Mouse (Mus musculus) CH12.LX (cell line): ENCODE measurements around the gene Ddb2. TPM values are rescaled to one million over a fixed set of nuclear protein-coding genes. Genes with fewer than 3 reads are reported as not detected.

Source experiments
- DNase-seq: peaks from one replicate; pipeline ENCODE4 v3.0.0-alpha.2; 2013; ENCODE audit errors: extremely low read depth
- H3K27ac ChIP-seq: 2 replicates; pipeline ENCODE4 v1.5.1; 2012; ENCODE audit warnings: low read depth, mild to moderate bottlenecking, control low read depth, moderate library complexity; ENCODE audit not compliant: insufficient read depth
- H3K27me3 ChIP-seq: replicated peaks from 2 replicates; pipeline ENCODE3; 2012; ENCODE audit warnings: inconsistent platforms
- H3K36me3 ChIP-seq, 2 experiments: replicated peaks in 1 of 2; 2 replicates each; pipeline versions ENCODE3 to v1.6.1; 2012; ENCODE audit warnings: inconsistent platforms in 1 of 2, low read length in 1 of 2, mild to moderate bottlenecking in 1 of 2, mixed read lengths in 1 of 2, moderate library complexity in 1 of 2; ENCODE audit not compliant: control insufficient read depth in 1 of 2, insufficient read depth in 1 of 2
- H3K4me1 ChIP-seq, 2 experiments: 2 replicates each; pipeline ENCODE4 v1.6.1; 2012; ENCODE audit warnings: inconsistent platforms in 1 of 2, moderate library complexity in 1 of 2; ENCODE audit not compliant: insufficient read depth in 2 of 2, control insufficient read depth in 1 of 2
- H3K4me2 ChIP-seq: 2 replicates; pipeline ENCODE4 v1.6.1; 2012; ENCODE audit warnings: low read depth, mild to moderate bottlenecking, control low read depth; ENCODE audit not compliant: poor library complexity, insufficient read depth, severe bottlenecking
- H3K4me3 ChIP-seq, 3 experiments: fragments of 150-350 bp in 1 of 3; sonication (generic) in 1 of 3; replicated peaks in 1 of 3; 2 replicates each; pipeline versions ENCODE3 to v1.5.1; 2011 to 2012; ENCODE audit warnings: low read depth in 2 of 3, low read length in 2 of 3, mild to moderate bottlenecking in 2 of 3, moderate library complexity in 2 of 3, control low read depth in 1 of 3, improper control_type of control experiment in 1 of 3, inconsistent platforms in 1 of 3, mixed read lengths in 1 of 3; ENCODE audit not compliant: poor library complexity in 1 of 3
- H3K79me2 ChIP-seq: replicated peaks from 2 replicates; pipeline ENCODE4 v1.6.1; 2012; ENCODE audit warnings: mild to moderate bottlenecking, moderate library complexity; ENCODE audit not compliant: control insufficient read depth, poor library complexity, insufficient read depth, severe bottlenecking; ENCODE audit errors: extremely low read depth
- H3K9ac ChIP-seq: 2 replicates; pipeline ENCODE4 v1.6.1; 2012; ENCODE audit warnings: low read depth, mild to moderate bottlenecking, control low read depth, moderate library complexity; ENCODE audit not compliant: insufficient read depth
- H3K9me3 ChIP-seq: replicated peaks from 2 replicates; pipeline ENCODE3; 2012; ENCODE audit warnings: low read length, inconsistent platforms, mixed read lengths
- CHD1 ChIP-seq: IDR thresholded peaks from 2 replicates; pipeline ENCODE4 v1.6.1; 2012; ENCODE audit warnings: low read depth, low read length, improper control_type of control experiment, inconsistent platforms
- CHD2 ChIP-seq: IDR thresholded peaks from 2 replicates; pipeline ENCODE4 v1.6.1; 2011; ENCODE audit warnings: low read length, improper control_type of control experiment
- ETS1 ChIP-seq: conservative IDR thresholded peaks from 2 replicates; pipeline ENCODE4 v1.6.1; 2012; ENCODE audit warnings: low read depth, mild to moderate bottlenecking, inconsistent platforms, low read length, improper control_type of control experiment, moderate library complexity
- GABPA ChIP-seq: IDR thresholded peaks from 2 replicates; pipeline ENCODE4 v1.6.1; 2012; ENCODE audit warnings: low read depth, low read length, improper control_type of control experiment, inconsistent platforms; ENCODE audit not compliant: insufficient replicate concordance
- MAFK ChIP-seq: IDR thresholded peaks from 2 replicates; pipeline ENCODE4 v1.6.1; 2011; ENCODE audit warnings: low read length, improper control_type of control experiment; ENCODE audit not compliant: insufficient replicate concordance
- MAX ChIP-seq: IDR thresholded peaks from 2 replicates; pipeline ENCODE4 v1.6.1; 2011; ENCODE audit warnings: low read length, improper control_type of control experiment
- MAZ ChIP-seq: IDR thresholded peaks from 2 replicates; pipeline ENCODE4 v1.6.1; 2012; ENCODE audit warnings: low read depth, mild to moderate bottlenecking, inconsistent platforms, low read length, improper control_type of control experiment, moderate library complexity
- MXI1 ChIP-seq: IDR thresholded peaks from 2 replicates; pipeline ENCODE4 v1.6.1; 2011; ENCODE audit warnings: mild to moderate bottlenecking, low read depth, low read length, improper control_type of control experiment
- POLR2A ChIP-seq: IDR thresholded peaks from 2 replicates; pipeline ENCODE4 v1.6.1; 2011; ENCODE audit warnings: low read depth, mild to moderate bottlenecking, improper control_type of control experiment, low read length
- RCOR1 ChIP-seq: conservative IDR thresholded peaks from 2 replicates; pipeline ENCODE4 v1.6.1; 2012; ENCODE audit warnings: low read depth, mild to moderate bottlenecking, inconsistent platforms, low read length, improper control_type of control experiment
- SIN3A ChIP-seq: IDR thresholded peaks from 2 replicates; pipeline ENCODE4 v1.6.1; 2012; ENCODE audit warnings: low read length, improper control_type of control experiment, inconsistent platforms
- SMC3 ChIP-seq: IDR thresholded peaks from 2 replicates; pipeline ENCODE4 v1.6.1; 2011; ENCODE audit warnings: low read depth, low read length, improper control_type of control experiment
- TBP ChIP-seq: conservative IDR thresholded peaks from 2 replicates; pipeline ENCODE4 v1.6.1; 2011; ENCODE audit warnings: low read depth, low read length, improper control_type of control experiment
- TCF12 ChIP-seq: IDR thresholded peaks from 2 replicates; pipeline ENCODE4 v1.6.1; 2014; ENCODE audit warnings: low read depth, mild to moderate bottlenecking, inconsistent platforms, low read length, improper control_type of control experiment
- UBTF ChIP-seq: IDR thresholded peaks from 2 replicates; pipeline ENCODE4 v1.6.1; 2012; ENCODE audit warnings: low read depth, mild to moderate bottlenecking, inconsistent platforms, low read length, improper control_type of control experiment, moderate library complexity
- USF1 ChIP-seq: IDR thresholded peaks from 2 replicates; pipeline ENCODE4 v1.6.1; 2014; ENCODE audit warnings: low read depth, mild to moderate bottlenecking, inconsistent platforms, low read length, improper control_type of control experiment
- ZC3H11A ChIP-seq: IDR thresholded peaks from 2 replicates; pipeline ENCODE4 v1.6.1; 2012; ENCODE audit warnings: low read depth, mild to moderate bottlenecking, inconsistent platforms, low read length, improper control_type of control experiment
- ZMIZ1 ChIP-seq: IDR thresholded peaks from 2 replicates; pipeline ENCODE4 v1.6.1; 2012; ENCODE audit warnings: low read depth, mild to moderate bottlenecking, inconsistent platforms, low read length, improper control_type of control experiment
- ZNF384 ChIP-seq: IDR thresholded peaks from 2 replicates; pipeline ENCODE4 v1.6.1; 2012; ENCODE audit warnings: low read depth, low read length, improper control_type of control experiment, inconsistent platforms
- dilution Hi-C: fragments of 300-500 bp; cut with MboI; formaldehyde crosslinking; loops from 2 replicates; pipeline ENCODE4 v1.14.3; 2020; ENCODE audit warnings: low sequenced_read_pairs; ENCODE audit not compliant: extremely low pct_unique_long_range_greater_than_20kb, extremely low pct_ligation_motif_present
- in situ Hi-C: fragments of 300-500 bp; cut with MboI; formaldehyde crosslinking; loops from 3 replicates; pipeline ENCODE4 v1.14.3; 2019; ENCODE audit warnings: low sequenced_read_pairs, low pct_ligation_motif_present, low pct_unique_long_range_greater_than_20kb, mixed read lengths
- polyA plus RNA-seq: library from polyadenylated mRNA; unstranded; fragments of >175 nt; gene quantifications from 2 replicates; pipeline ENCODE4 v1.2.1, GENCODE M21; 2012; ENCODE audit warnings: low read depth; ENCODE audit not compliant: insufficient read length
- total RNA-seq, 2 experiments: library from RNA; depleted of rRNA; stranded (reverse); fragments of 300-350 nt in 1 of 2; fragments of >200 nt in 1 of 2; gene quantifications; 2 replicates each; pipeline ENCODE4 v1.2.3; 2012 to 2014

The Ddb2 gene
- total and polyA plus RNA-seq, 3 experiments = 13.9 to 20.2 (median 14.1) TPM

- Histone ChIP-seq H3K27ac (no peak overlapping the region), H3K36me3 (no peaks in the 10 kb centered on the region), H3K27me3 (peaks cover 6% of the 10 kb centered on the region), H3K79me2 (no peaks in the 10 kb centered on the region), H3K9ac (peak overlapping the region; percentile 60), H3K4me3 (peak overlapping the region; percentile 39 to 69 (median 60)), H3K4me1 (peaks cover 2 to 11% of the 10 kb centered on the region in 2 experiments), H3K9me3 (no peaks in the 10 kb centered on the region), H3K4me2 (peak overlapping the region; percentile 74)
- dilution Hi-C loops (no loop called here), in situ Hi-C loops (no loop called here)
- TF ChIP-seq MAZ = 0 out of 2 replicates have a peak, but pooled peaks have one; percentile 4
- TF ChIP-seq POLR2A = peak; percentile 9; the same call in 1 of the 2 replicates
- TF ChIP-seq CHD2 = peak; percentile 48; the same call in 1 of the 2 replicates
- TF ChIP-seq MAFK = no peak
- TF ChIP-seq RCOR1 = no peak
- TF ChIP-seq SIN3A = peak; percentile 55; the same call in 1 of the 2 replicates
- TF ChIP-seq MXI1 = no peak
- TF ChIP-seq MAX = no peak
- no peak for DNase-seq
Observed at GRCm38 (mm10) chr2:91257126-91257980, 20.6 kb upstream of the Ddb2 start.

GRCm38 (mm10) chr2:91256256-91257125 is 19.7 kb upstream of the Ddb2 start:
- H3K4me1 ChIP-seq = peaks cover 4 to 16% of the 10 kb centered on the region in 2 experiments
- in situ Hi-C loops = no loop called here

GRCm38 (mm10) chr2:91255661-91256150 is 18.9 kb upstream of the Ddb2 start, which contains the start of gene Pacsin3:
Pacsin3 (plus strand) TSS chr2:91255954.
- peak within 1 kb of the TSS; percentile 74; the same call in 1 of the 2 replicates for H3K4me2 ChIP-seq
- TF ChIP-seq GABPA (no peak), ZNF384 (no peak), UBTF (no peak), TCF12 (no peak), CHD1 (no peak), SIN3A (no peak), SMC3 (no peak), MAX (no peak), MAFK (no peak), RCOR1 (no peak), MXI1 (no peak), ZC3H11A (no peak), ETS1 (no peak), TBP (no peak), ZMIZ1 (no peak), USF1 (no peak)
- in situ Hi-C loops = no loop called here
- DNase-seq = no peak
- peak within 1 kb of the TSS; percentile 39 to 69 (median 60) for H3K4me3 ChIP-seq
- dilution Hi-C loops = no loop called here
- H3K36me3 ChIP-seq = no peaks in the 10 kb centered on the region
- H3K4me1 ChIP-seq = peaks cover 4 to 16% of the 10 kb centered on the region in 2 experiments
- H3K79me2 ChIP-seq = no peaks in the 10 kb centered on the region
- no peak within 1 kb of the TSS for H3K27ac ChIP-seq
- no peaks in the 10 kb centered on the region for H3K9me3 ChIP-seq
- peaks cover 6% of the 10 kb centered on the region for H3K27me3 ChIP-seq
- H3K9ac ChIP-seq = peak within 1 kb of the TSS; percentile 60

More at GRCm38 (mm10) chr2:91256256-91257125, 19.7 kb upstream of the Ddb2 start:
- Histone ChIP-seq H3K9me3 (no peaks in the 10 kb centered on the region), H3K27me3 (peaks cover 6% of the 10 kb centered on the region), H3K4me2 (peak overlapping the region; percentile 74), H3K27ac (no peak overlapping the region), H3K36me3 (no peaks in the 10 kb centered on the region), H3K79me2 (no peaks in the 10 kb centered on the region), H3K4me3 (peak overlapping the region; percentile 39 to 69 (median 60)), H3K9ac (peak overlapping the region; percentile 60)
- TF ChIP-seq POLR2A (0 out of 2 replicates have a peak, but pooled peaks have one; percentile 32), SMC3 (no peak)
- no peak for DNase-seq
- dilution Hi-C loops = no loop called here
